Mouse (Mus musculus) embryonic facial prominence, embryonic 13.5 days (tissue): ENCODE results near the gene Dock10. TPM values are rescaled to one million over a fixed set of nuclear protein-coding genes. Genes with fewer than 3 reads are reported as not detected.
"Not testable (repeated sequence)": the region's sequence is repeated elsewhere in the genome, so short reads cannot be mapped to it uniquely, and the experiment has no call there.

Source experiments
- ATAC-seq: fragments of 200-750 bp; cut with Nextera tagmentation; 2 replicates; pipeline ENCODE4 v1.8.0; 2017; ENCODE audit warnings: low read depth; ENCODE audit not compliant: insufficient number of reproducible peaks, insufficient read depth, low FRiP score, low TSS enrichment
- H3K27ac ChIP-seq: fragments of 300-500 bp; sonication (generic); 2 replicates; pipeline ENCODE4 v1.5.1; 2015; ENCODE audit warnings: moderate library complexity, mild to moderate bottlenecking, inconsistent platforms
- H3K27me3 ChIP-seq: fragments of 300-500 bp; sonication (generic); 2 replicates; pipeline ENCODE4 v1.6.1; 2015; ENCODE audit warnings: mild to moderate bottlenecking, inconsistent platforms
- H3K36me3 ChIP-seq: fragments of 300-500 bp; sonication (generic); 2 replicates; pipeline ENCODE4 v1.6.1; 2015; ENCODE audit warnings: mild to moderate bottlenecking, inconsistent platforms
- H3K4me1 ChIP-seq: fragments of 300-500 bp; sonication (generic); 2 replicates; pipeline ENCODE4 v1.6.1; 2015; ENCODE audit warnings: inconsistent platforms
- H3K4me2 ChIP-seq: fragments of 300-500 bp; sonication (generic); 2 replicates; pipeline ENCODE4 v1.6.1; 2015; ENCODE audit warnings: moderate library complexity, mild to moderate bottlenecking, inconsistent platforms
- H3K4me3 ChIP-seq: fragments of 300-500 bp; sonication (generic); 2 replicates; pipeline ENCODE4 v1.5.1; 2015; ENCODE audit warnings: mild to moderate bottlenecking, inconsistent platforms
- H3K9ac ChIP-seq: fragments of 300-500 bp; sonication (generic); 2 replicates; pipeline ENCODE4 v1.6.1; 2015; ENCODE audit warnings: mild to moderate bottlenecking, inconsistent platforms
- H3K9me3 ChIP-seq: fragments of 300-500 bp; sonication (generic); 2 replicates; pipeline ENCODE4 v1.6.1; 2016; ENCODE audit warnings: inconsistent platforms
- whole genome bisulfite sequencing: fragments of 180-500 bp; shearing (Covaris S2); methylation state at CpG from one replicate; pipeline ENCODE4 v1.1.7; 2015; ENCODE audit warnings: mixed read lengths; 5-methylcytosine and 5-hydroxymethylcytosine counted together
- polyA plus RNA-seq: library from polyadenylated mRNA; unstranded; fragments of >200 nt; fragmentation: Nextera tagmentation; extraction: Ambion mirVana; gene quantifications from 2 replicates; pipeline ENCODE4 v1.2.1, GENCODE M21; 2015

The Dock10 gene
- polyA plus RNA-seq, 1 experiment from 2014 or later = 7.3 TPM

DNA sequence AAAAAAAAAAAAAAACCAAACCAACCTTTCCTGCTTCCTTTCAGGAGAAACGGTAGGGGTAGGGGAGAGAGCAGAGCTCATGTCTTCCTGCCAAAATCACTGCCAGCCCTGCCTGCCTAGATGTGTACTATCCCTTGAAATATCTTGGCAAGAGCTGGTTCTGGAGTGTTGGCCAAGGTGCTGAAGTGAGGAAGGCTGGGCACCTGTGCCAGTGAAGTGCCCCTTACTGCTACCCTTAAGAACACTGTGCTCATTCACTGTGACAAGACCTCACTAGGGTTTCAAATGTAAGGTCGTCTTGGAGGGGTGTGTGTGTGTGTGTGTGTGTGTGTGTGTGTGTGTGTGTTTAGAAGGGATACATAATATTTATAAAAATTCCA is 2.3 kb downstream of the Dock10 start:
- no peak overlapping the region for H3K4me3 ChIP-seq
- WGBS = 30% methylated on average over 2 of the region's 2 CpGs
- no peaks in the 10 kb centered on the region for H3K9me3 ChIP-seq
- no peak for ATAC-seq
- no peak overlapping the region for H3K9ac ChIP-seq
- peaks cover 27% of the 10 kb centered on the region for H3K27me3 ChIP-seq
- no peak overlapping the region for H3K27ac ChIP-seq
- H3K4me2 ChIP-seq = no peak overlapping the region; the same call in 1 of the 2 replicates
- H3K4me1 ChIP-seq = peaks cover 16% of the 10 kb centered on the region
- H3K36me3 ChIP-seq = no peaks in the 10 kb centered on the region

GRCm38 (mm10) chr1:80755296-80756059 is 2.8 kb downstream of the Dock10 start:
- peaks cover 27% of the 10 kb centered on the region for H3K27me3 ChIP-seq
- H3K36me3 ChIP-seq = no peaks in the 10 kb centered on the region
- no peak overlapping the region for H3K9ac ChIP-seq
- H3K4me3 ChIP-seq = no peak overlapping the region
- peaks cover 16% of the 10 kb centered on the region for H3K4me1 ChIP-seq
- no peaks in the 10 kb centered on the region for H3K9me3 ChIP-seq
- whole genome bisulfite sequencing = 87% methylated on average over 7 of the region's 7 CpGs
- no peak for ATAC-seq
- no peak overlapping the region for H3K27ac ChIP-seq
- no peak overlapping the region for H3K4me2 ChIP-seq

DNA sequence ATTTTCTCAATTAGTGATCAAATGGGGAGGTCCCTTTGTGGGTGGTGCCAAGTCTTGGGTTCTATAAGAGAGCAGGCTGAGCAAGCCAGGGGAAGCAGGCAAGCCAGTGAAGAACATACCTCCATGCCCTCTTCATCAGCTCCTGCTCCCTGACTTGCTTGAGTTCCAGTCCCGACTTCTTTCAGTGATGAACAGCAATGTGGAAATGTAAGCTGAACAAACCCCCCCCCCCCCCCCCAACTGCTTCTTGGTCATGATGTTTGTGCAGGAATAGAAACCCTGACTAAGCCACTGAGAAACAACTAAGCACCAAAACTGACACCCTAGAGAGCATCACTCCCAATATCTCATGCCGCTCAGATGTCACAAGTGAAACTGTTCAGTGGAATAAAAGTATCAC is 9.2 kb downstream of the Dock10 start:
- H3K4me1 ChIP-seq, H3K27ac ChIP-seq, H3K27me3 ChIP-seq, H3K9ac ChIP-seq, ATAC-seq, H3K4me3 ChIP-seq, H3K9me3 ChIP-seq, H3K4me2 ChIP-seq, H3K36me3 ChIP-seq: not testable (repeated sequence)
- WGBS = 91% methylated on average over 2 of the region's 2 CpGs

DNA sequence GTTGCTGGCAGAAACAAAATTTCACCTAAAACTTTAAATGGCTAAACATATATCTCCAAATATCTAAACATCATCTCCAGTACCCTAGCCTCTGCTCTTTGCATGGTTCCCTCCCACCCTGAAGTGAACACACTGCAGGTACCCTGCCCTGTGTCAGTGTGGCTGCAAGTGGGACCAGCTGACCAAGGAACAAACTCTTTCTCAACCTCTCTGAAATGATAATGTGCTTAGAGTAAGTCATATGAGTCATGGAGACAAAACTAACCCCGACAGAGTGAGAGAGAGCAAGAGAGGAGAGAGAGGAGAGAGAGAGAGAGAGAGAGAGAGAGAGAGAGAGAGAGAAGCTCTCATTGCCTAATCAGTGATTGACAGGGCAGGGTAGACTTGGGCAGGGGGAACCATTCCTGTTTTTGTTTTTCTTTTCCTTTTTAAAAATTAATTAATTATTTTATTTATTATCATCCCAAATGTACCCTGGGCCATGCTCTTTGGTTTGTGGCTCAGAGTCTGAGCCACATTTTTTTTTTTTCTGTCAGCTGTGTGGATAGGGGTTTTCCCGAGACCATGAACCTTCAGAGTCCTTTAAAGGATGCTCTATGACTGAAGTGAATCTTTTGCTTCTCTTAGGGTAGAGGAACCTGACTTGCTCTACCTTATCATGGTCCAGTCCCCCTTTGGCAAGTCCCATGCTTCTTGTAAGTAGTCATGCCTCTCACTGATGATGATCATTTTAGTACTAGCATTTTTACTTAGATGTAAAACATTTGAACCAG is 11.4 kb downstream of the Dock10 start:
- no peaks in the 10 kb centered on the region for H3K27me3 ChIP-seq
- H3K4me3 ChIP-seq = no peak overlapping the region
- no peaks in the 10 kb centered on the region for H3K9me3 ChIP-seq
- no peak overlapping the region for H3K9ac ChIP-seq
- no peaks in the 10 kb centered on the region for H3K36me3 ChIP-seq
- no peak for ATAC-seq
- H3K4me2 ChIP-seq = no peak overlapping the region
- H3K27ac ChIP-seq = no peak overlapping the region
- 72% methylated on average over 2 of the region's 2 CpGs for WGBS
- no peaks in the 10 kb centered on the region for H3K4me1 ChIP-seq

DNA sequence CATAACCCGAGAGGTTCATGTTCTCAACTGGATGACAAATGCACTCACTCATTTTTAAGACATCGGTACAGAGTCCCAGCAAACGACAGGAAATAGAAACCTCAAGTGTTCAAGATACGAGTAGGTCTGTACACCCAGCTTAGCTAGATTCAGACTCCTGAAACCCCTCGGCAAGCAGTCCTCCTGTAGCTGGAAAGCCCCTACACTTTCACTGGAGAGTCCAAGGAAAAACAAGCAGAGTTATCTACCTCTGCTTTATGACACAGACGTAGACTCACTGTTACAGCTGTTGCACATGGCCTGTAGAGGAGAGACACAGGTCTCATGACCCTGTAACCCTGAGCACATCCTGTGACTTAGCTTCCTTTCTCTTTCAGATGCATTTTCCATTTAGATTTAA is 12.1 kb downstream of the Dock10 start:
- H3K9ac ChIP-seq = no peak overlapping the region
- no peaks in the 10 kb centered on the region for H3K4me1 ChIP-seq
- no peaks in the 10 kb centered on the region for H3K27me3 ChIP-seq
- H3K27ac ChIP-seq = no peak overlapping the region
- WGBS = 78% methylated on average over 6 of the region's 6 CpGs
- ATAC-seq = no peak
- H3K9me3 ChIP-seq = no peaks in the 10 kb centered on the region
- H3K4me3 ChIP-seq = no peak overlapping the region
- no peak overlapping the region for H3K4me2 ChIP-seq
- H3K36me3 ChIP-seq = no peaks in the 10 kb centered on the region

- Histone ChIP-seq H3K9ac (no peak overlapping the region), H3K27ac (no peak overlapping the region), H3K4me2 (no peak overlapping the region), H3K4me1 (peaks cover 21% of the 10 kb centered on the region), H3K36me3 (no peaks in the 10 kb centered on the region), H3K9me3 (no peaks in the 10 kb centered on the region), H3K4me3 (no peak overlapping the region), H3K27me3 (no peaks in the 10 kb centered on the region)
- no peak for ATAC-seq
- 50% methylated on average over 1 of the region's 1 CpGs for WGBS
Observed at GRCm38 (mm10) chr1:80739472-80739871, 18.9 kb downstream of the Dock10 start.

GRCm38 (mm10) chr1:80737812-80738391 is 20.4 kb downstream of the Dock10 start:
- WGBS = 49% methylated on average over 5 of the region's 5 CpGs
- H3K4me1 ChIP-seq = peaks cover 21% of the 10 kb centered on the region
- no peak for ATAC-seq

GRCm38 (mm10) chr1:80730582-80730981 is 27.7 kb downstream of the Dock10 start:
- Histone ChIP-seq H3K9ac (no peak overlapping the region), H3K4me2 (peak overlapping the region; percentile 18), H3K9me3 (no peaks in the 10 kb centered on the region), H3K27me3 (no peaks in the 10 kb centered on the region), H3K4me3 (no peak overlapping the region), H3K4me1 (peaks cover 18% of the 10 kb centered on the region), H3K36me3 (no peaks in the 10 kb centered on the region), H3K27ac (peak overlapping the region; percentile 82)
- peak; percentile 69; the same call in 1 of the 2 replicates for ATAC-seq
- WGBS = 43% methylated on average over 5 of the region's 5 CpGs

More at GRCm38 (mm10) chr1:80737812-80738391, 20.4 kb downstream of the Dock10 start:
- H3K4me3 ChIP-seq = no peak overlapping the region
- H3K36me3 ChIP-seq = no peaks in the 10 kb centered on the region
- H3K9ac ChIP-seq = no peak overlapping the region
- no peak overlapping the region for H3K4me2 ChIP-seq
- no peaks in the 10 kb centered on the region for H3K27me3 ChIP-seq
- H3K9me3 ChIP-seq = no peaks in the 10 kb centered on the region
- H3K27ac ChIP-seq = no peak overlapping the region

GRCm38 (mm10) chr1:80730174-80730573 is 28.2 kb downstream of the Dock10 start:
- Histone ChIP-seq H3K4me1 (peaks cover 18% of the 10 kb centered on the region), H3K4me2 (no peak overlapping the region), H3K27ac (peak overlapping the region; percentile 82), H3K36me3 (no peaks in the 10 kb centered on the region), H3K9me3 (no peaks in the 10 kb centered on the region), H3K4me3 (no peak overlapping the region), H3K9ac (no peak overlapping the region), H3K27me3 (no peaks in the 10 kb centered on the region)
- ATAC-seq = no peak
- 71% methylated on average over 4 of the region's 4 CpGs for WGBS

- WGBS = 54% methylated on average over 1 of the region's 1 CpGs
- Histone ChIP-seq H3K4me1 (peaks cover 18% of the 10 kb centered on the region), H3K36me3 (no peaks in the 10 kb centered on the region), H3K27ac (no peak overlapping the region), H3K4me3 (no peak overlapping the region), H3K9ac (no peak overlapping the region), H3K27me3 (no peaks in the 10 kb centered on the region), H3K4me2 (no peak overlapping the region), H3K9me3 (no peaks in the 10 kb centered on the region)
- no peak for ATAC-seq
Observed at GRCm38 (mm10) chr1:80728183-80728582, 30.1 kb downstream of the Dock10 start.

GRCm38 (mm10) chr1:80727403-80727802 is 30.9 kb downstream of the Dock10 start:
- WGBS = 76% methylated on average over 4 of the region's 4 CpGs
- Histone ChIP-seq H3K27me3 (no peaks in the 10 kb centered on the region), H3K9ac (no peak overlapping the region), H3K27ac (no peak overlapping the region), H3K9me3 (no peaks in the 10 kb centered on the region), H3K4me2 (no peak overlapping the region), H3K4me1 (peaks cover 18% of the 10 kb centered on the region), H3K4me3 (no peak overlapping the region), H3K36me3 (no peaks in the 10 kb centered on the region)
- no peak for ATAC-seq
